Mouse (Mus musculus) neural tube, embryonic 12.5 days (tissue): ENCODE measurements at regions not wholly inside any gene's neighbourhood (a gene's known extent, or its start where the extent isn't known, plus 50 kb on each side); places are given as distances from the start of the nearest gene placed in this dataset.

Source experiments
- ATAC-seq: fragments of 200-750 bp; cut with Nextera tagmentation; 2 replicates; pipeline ENCODE4 v1.8.0; 2017; ENCODE audit warnings: low read depth, mild to moderate bottlenecking, moderate TSS enrichment, moderate library complexity; ENCODE audit not compliant: low FRiP score
- H3K27ac ChIP-seq: fragments of 300-500 bp; sonication (generic); 2 replicates; pipeline ENCODE4 v1.5.1; 2016
- H3K27me3 ChIP-seq: fragments of 300-500 bp; sonication (generic); replicated peaks from 2 replicates; pipeline ENCODE4 v1.6.1; 2016; ENCODE audit warnings: mild to moderate bottlenecking
- H3K36me3 ChIP-seq: fragments of 300-500 bp; sonication (generic); 2 replicates; pipeline ENCODE4 v1.6.1; 2016; ENCODE audit warnings: mild to moderate bottlenecking
- H3K4me1 ChIP-seq: fragments of 300-500 bp; sonication (generic); 2 replicates; pipeline ENCODE4 v1.6.1; 2016
- H3K4me2 ChIP-seq: fragments of 300-500 bp; sonication (generic); replicated peaks from 2 replicates; pipeline ENCODE4 v1.6.1; 2016; ENCODE audit warnings: mild to moderate bottlenecking
- H3K4me3 ChIP-seq: fragments of 300-500 bp; sonication (generic); 2 replicates; pipeline ENCODE4 v1.5.1; 2016
- H3K9ac ChIP-seq: fragments of 300-500 bp; sonication (generic); 2 replicates; pipeline ENCODE4 v1.6.1; 2016; ENCODE audit warnings: mild to moderate bottlenecking
- H3K9me3 ChIP-seq: fragments of 300-500 bp; sonication (generic); 2 replicates; pipeline ENCODE4 v1.6.1; 2016; ENCODE audit warnings: mild to moderate bottlenecking
- WGBS: fragments of 180-500 bp; shearing (Covaris S2); methylation state at CpG from one replicate; pipeline ENCODE4 v1.1.7; 2016; 5-methylcytosine and 5-hydroxymethylcytosine counted together

DNA sequence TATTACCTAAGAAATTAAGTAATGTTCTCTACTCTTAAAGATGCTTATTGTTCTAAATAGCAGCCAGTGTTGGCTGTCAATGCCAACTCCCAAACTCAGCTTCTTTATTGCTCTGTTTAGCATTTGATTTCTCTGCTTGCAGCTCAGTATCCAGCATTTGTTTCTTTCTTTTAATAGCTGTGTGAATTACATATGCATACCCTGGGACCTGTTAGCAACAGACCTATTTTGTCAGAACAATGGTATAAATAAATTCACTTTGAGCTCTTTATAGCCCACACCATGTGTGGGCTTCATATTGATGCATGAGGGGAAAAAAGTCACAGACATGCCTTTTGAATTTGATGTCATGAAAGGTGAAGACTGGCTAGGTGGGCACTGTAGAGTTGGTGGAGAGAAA, 732.4 kb downstream of the Nsun3 start:
- peak; percentile 70 for ATAC-seq
- Histone ChIP-seq H3K4me2 (no peak overlapping the region), H3K4me3 (no peak overlapping the region), H3K27ac (no peak overlapping the region), H3K4me1 (0 out of 2 replicates have a peak, but pooled peaks cover 6% of the 10 kb centered on the region), H3K9ac (no peak overlapping the region), H3K27me3 (no peaks in the 10 kb centered on the region), H3K36me3 (no peaks in the 10 kb centered on the region), H3K9me3 (no peaks in the 10 kb centered on the region)

DNA sequence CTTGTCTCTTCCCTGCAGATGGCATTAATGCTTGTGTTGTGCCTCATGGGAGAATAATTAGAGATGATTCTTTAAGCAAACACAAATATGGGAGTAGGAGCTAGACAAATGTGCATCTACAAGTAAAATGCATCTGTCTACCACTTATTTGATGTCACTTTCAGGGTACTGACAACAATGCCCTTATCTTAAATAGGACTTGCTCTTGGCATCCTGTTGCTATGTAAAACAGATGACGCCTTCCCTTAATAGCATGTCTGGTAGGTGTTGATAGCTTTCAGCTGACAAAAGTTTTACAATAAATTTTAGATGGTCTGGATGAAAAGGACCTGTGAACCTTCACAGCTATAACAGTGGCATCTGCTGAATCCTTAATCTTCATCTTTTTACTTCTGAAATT, 748.6 kb downstream of the Nsun3 start:
- Histone ChIP-seq H3K27ac (no peak overlapping the region), H3K4me2 (no peak overlapping the region), H3K9me3 (no peaks in the 10 kb centered on the region), H3K27me3 (no peaks in the 10 kb centered on the region), H3K36me3 (no peaks in the 10 kb centered on the region), H3K4me3 (no peak overlapping the region), H3K4me1 (no peaks in the 10 kb centered on the region), H3K9ac (no peak overlapping the region)
- WGBS, result 77% methylated on average over 1 of the region's 1 CpGs
- ATAC-seq, result no peak

DNA sequence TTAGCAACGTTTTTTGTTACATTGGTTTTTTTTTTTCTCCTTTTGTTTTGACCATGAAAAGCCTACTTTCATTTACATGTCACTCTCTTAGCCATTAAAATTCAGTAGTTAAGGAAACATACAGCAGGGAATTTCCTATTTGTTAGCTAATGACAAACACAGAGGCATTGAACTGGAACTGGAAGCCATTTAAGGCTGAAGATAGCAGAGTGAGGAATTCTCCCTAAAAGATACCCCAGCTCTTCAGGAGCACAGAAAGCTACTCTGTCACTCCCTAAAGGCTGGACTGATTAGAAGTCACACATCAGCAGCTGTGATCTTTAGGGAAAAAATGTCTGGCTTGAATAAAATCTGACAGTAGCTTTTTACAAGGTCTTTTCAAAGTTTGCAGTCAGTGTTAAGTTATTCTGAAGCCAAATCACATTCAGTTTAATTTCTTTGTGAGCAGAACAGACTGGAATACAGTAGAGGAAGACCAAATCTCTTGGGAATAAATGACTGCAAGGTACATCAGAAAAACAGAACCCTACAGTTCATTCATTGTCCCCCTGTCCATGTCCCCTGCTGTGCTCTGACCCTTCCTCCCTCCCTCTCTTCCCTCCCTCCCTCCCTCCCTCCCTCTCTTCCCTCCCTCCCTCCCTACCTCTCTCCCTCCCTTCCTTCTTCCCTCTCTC, 796.1 kb downstream of the Nsun3 start:
- Histone ChIP-seq H3K4me3 (no peak overlapping the region), H3K27ac (no peak overlapping the region), H3K9ac (no peak overlapping the region), H3K4me1 (no peaks in the 10 kb centered on the region), H3K9me3 (no peaks in the 10 kb centered on the region), H3K27me3 (no peaks in the 10 kb centered on the region), H3K4me2 (no peak overlapping the region), H3K36me3 (no peaks in the 10 kb centered on the region)
- WGBS, result 21% methylated on average over 1 of the region's 1 CpGs
- no peak for ATAC-seq
